Mouse (Mus musculus) stomach, embryonic 16.5 days (tissue): ENCODE data around the gene Wipf2. TPM values are rescaled to one million over a fixed set of nuclear protein-coding genes. Genes with fewer than 3 reads are reported as not detected.

Experiments
- ATAC-seq: fragments of 200-750 bp; cut with Nextera tagmentation; 2 replicates; pipeline ENCODE4 v1.8.0; 2017; ENCODE audit warnings: moderate number of reproducible peaks, moderate TSS enrichment; ENCODE audit not compliant: insufficient read depth, low FRiP score
- H3K27ac ChIP-seq: fragments of 300-500 bp; sonication (generic); 2 replicates; pipeline ENCODE4 v1.5.1; 2014; ENCODE audit warnings: low read length
- H3K27me3 ChIP-seq: fragments of 300-500 bp; sonication (generic); 2 replicates; pipeline ENCODE4 v1.6.1; 2014; ENCODE audit warnings: low read length, control low read depth, mixed read lengths; ENCODE audit not compliant: control insufficient read depth, insufficient read depth
- H3K36me3 ChIP-seq: fragments of 300-500 bp; sonication (generic); 2 replicates; pipeline ENCODE4 v1.6.1; 2014; ENCODE audit warnings: low read length; ENCODE audit not compliant: control insufficient read depth, insufficient read depth
- H3K4me1 ChIP-seq: fragments of 300-500 bp; sonication (generic); 2 replicates; pipeline ENCODE4 v1.6.1; 2014; ENCODE audit warnings: low read length, control low read depth, mixed read lengths; ENCODE audit not compliant: control insufficient read depth, insufficient read depth
- H3K4me2 ChIP-seq: fragments of 300-500 bp; sonication (generic); 2 replicates; pipeline ENCODE4 v1.6.1; 2014; ENCODE audit warnings: low read depth, low read length, mixed read lengths
- H3K4me3 ChIP-seq: fragments of 300-500 bp; sonication (generic); replicated peaks from 2 replicates; pipeline ENCODE4 v1.5.1; 2014; ENCODE audit warnings: mild to moderate bottlenecking, low read length
- H3K9ac ChIP-seq: fragments of 300-500 bp; sonication (generic); 2 replicates; pipeline ENCODE4 v1.6.1; 2014; ENCODE audit warnings: low read length
- H3K9me3 ChIP-seq: fragments of 300-500 bp; sonication (generic); replicated peaks from 2 replicates; pipeline ENCODE4 v1.6.1; 2016; ENCODE audit warnings: low read length, control low read depth; ENCODE audit not compliant: control insufficient read depth
- WGBS: fragments of 180-500 bp; shearing (Covaris S2); extraction: QIAGEN DNeasy Blood & Tissue Kit; methylation state at CpG from one replicate; pipeline ENCODE4 v1.1.7; 2014; 5-methylcytosine and 5-hydroxymethylcytosine counted together
- polyA plus RNA-seq: library from polyadenylated mRNA; unstranded; fragments of >200 nt; fragmentation: Nextera tagmentation; extraction: Ambion mirVana; gene quantifications from 2 replicates; pipeline ENCODE4 v1.2.1, GENCODE M21; 2015

The Wipf2 gene
- polyA plus RNA-seq, 1 experiment from 2014 or later = 5.0 TPM

DNA sequence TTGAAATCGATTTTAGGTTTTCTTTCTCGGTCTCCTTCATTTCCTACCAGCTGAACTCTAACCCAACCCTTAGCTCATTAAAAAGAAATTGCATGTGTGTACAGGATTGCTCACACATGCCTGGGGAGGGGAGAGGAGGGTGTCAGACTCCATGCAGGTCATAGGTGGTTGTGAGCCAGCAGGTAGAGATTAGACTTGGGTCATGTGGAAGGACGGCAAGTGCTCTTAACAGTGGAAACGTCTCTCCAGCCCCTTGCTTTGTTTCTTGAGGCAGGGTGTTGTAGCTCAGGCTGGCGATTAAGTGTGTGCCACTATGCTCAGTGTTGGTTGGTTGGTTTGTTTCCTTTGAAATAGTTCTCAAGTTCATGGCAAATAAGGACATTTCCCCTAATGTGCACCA lies 7.4 kb downstream of the Wipf2 start:
- no peak for ATAC-seq

DNA sequence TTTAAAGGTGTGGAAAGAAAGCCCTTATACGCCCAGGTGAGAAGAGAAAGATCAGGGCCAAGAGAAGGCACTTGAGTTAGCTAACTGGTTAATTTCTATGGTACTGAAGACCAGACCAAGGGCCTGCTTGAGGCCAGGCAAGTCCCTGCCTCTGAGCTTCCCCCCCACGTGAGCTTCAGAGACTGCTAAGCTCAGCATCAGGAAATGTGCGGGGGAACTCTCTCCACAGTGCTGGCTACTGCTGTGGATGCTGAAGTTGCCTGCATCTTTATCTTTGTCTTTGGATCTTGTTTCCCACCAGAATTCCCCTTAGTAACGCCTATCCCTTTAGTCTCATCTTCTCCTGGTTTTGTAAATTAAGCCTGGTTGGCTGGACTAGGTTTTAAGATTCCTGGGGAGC lies 8.0 kb downstream of the Wipf2 start:
- Histone ChIP-seq H3K4me2 (no peak overlapping the region), H3K36me3 (0 out of 2 replicates have a peak, but pooled peaks cover 10% of the 10 kb centered on the region), H3K4me3 (no peak overlapping the region), H3K27ac (no peak overlapping the region), H3K4me1 (peaks cover 5% of the 10 kb centered on the region; the same call in 1 of the 2 replicates), H3K9ac (no peak overlapping the region), H3K9me3 (no peaks in the 10 kb centered on the region), H3K27me3 (no peaks in the 10 kb centered on the region)
- WGBS = 71% methylated on average over 4 of the region's 4 CpGs
- ATAC-seq = no peak

More for the DNA sequence above, 7.4 kb downstream of the Wipf2 start:
- H3K27ac ChIP-seq = no peak overlapping the region
- no peaks in the 10 kb centered on the region for H3K27me3 ChIP-seq
- H3K4me1 ChIP-seq = peaks cover 5% of the 10 kb centered on the region; the same call in 1 of the 2 replicates
- 73% methylated on average over 5 of the region's 5 CpGs for WGBS
- H3K9me3 ChIP-seq = no peaks in the 10 kb centered on the region
- no peak overlapping the region for H3K4me2 ChIP-seq
- no peak overlapping the region for H3K4me3 ChIP-seq
- H3K9ac ChIP-seq = no peak overlapping the region
- 0 out of 2 replicates have a peak, but pooled peaks cover 10% of the 10 kb centered on the region for H3K36me3 ChIP-seq

DNA sequence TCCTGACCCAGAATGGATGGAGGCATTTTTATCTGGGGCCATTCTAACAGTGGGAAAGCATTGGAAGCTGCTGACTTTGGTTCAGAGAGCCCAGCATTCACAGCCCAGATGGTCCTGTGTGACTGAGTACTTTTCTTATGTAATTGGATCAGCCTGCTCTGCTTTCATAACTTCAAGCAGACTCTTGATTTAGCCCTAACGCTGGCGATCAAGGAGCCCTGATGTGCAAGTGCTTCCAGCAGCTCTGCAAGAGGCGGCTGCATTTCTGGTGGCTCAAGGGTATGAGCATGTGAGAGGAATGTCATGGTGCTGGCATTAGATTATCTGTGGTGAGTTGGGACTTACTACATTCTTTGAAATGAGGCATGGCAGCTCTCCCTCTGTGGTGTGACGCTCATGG lies 8.6 kb downstream of the Wipf2 start:
- Histone ChIP-seq H3K4me2 (no peak overlapping the region), H3K9ac (no peak overlapping the region), H3K27me3 (no peaks in the 10 kb centered on the region), H3K36me3 (0 out of 2 replicates have a peak, but pooled peaks cover 10% of the 10 kb centered on the region), H3K9me3 (no peaks in the 10 kb centered on the region), H3K4me1 (peaks cover 5% of the 10 kb centered on the region; the same call in 1 of the 2 replicates), H3K27ac (no peak overlapping the region), H3K4me3 (no peak overlapping the region)
- 73% methylated on average over 4 of the region's 4 CpGs for WGBS
- no peak for ATAC-seq

DNA sequence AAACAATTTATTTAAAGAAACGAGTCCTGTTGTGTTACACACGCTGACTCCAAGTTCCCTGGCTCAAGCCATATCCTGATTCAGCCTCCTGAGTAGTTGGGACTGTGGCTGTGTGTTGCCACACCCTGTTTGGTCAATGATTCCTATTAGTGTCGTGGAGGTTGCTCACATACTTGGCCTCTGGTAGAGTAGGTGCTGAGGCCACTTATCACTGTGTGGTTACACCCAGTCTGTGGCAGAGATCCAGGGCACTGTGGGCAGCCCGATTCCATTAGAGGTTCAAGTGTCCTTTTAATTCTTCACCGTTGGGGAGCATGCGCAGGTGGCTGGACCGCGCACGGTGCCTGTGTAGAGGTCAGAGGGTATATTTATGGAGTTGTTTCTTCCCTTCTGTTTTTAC lies 10.5 kb downstream of the Wipf2 start:
- Histone ChIP-seq H3K27ac (0 out of 2 replicates have a peak overlapping the region, but pooled peaks have one; percentile 12), H3K4me2 (no peak overlapping the region), H3K4me1 (peaks cover 5% of the 10 kb centered on the region; the same call in 1 of the 2 replicates), H3K4me3 (no peak overlapping the region), H3K9me3 (no peaks in the 10 kb centered on the region), H3K36me3 (0 out of 2 replicates have a peak, but pooled peaks cover 3% of the 10 kb centered on the region), H3K27me3 (no peaks in the 10 kb centered on the region), H3K9ac (no peak overlapping the region)
- WGBS = 78% methylated on average over 9 of the region's 9 CpGs
- ATAC-seq = peak; percentile 83; the same call in 1 of the 2 replicates

- Histone ChIP-seq H3K4me1 (no peaks in the 10 kb centered on the region; the same call in 1 of the 2 replicates), H3K4me3 (no peak overlapping the region), H3K9me3 (no peaks in the 10 kb centered on the region), H3K9ac (no peak overlapping the region), H3K36me3 (no peaks in the 10 kb centered on the region), H3K27me3 (no peaks in the 10 kb centered on the region), H3K27ac (no peak overlapping the region), H3K4me2 (no peak overlapping the region)
- 76% methylated on average over 9 of the region's 9 CpGs for WGBS
- ATAC-seq = no peak
Observed at GRCm38 (mm10) chr11:98877001-98877400, 13.6 kb downstream of the Wipf2 start.

GRCm38 (mm10) chr11:98887703-98888102 lies 24.3 kb downstream of the Wipf2 start:
- WGBS = 97% methylated on average over 3 of the region's 3 CpGs
- H3K9me3 ChIP-seq = no peaks in the 10 kb centered on the region
- peaks cover 21% of the 10 kb centered on the region for H3K36me3 ChIP-seq
- H3K4me1 ChIP-seq = 0 out of 2 replicates have a peak, but pooled peaks cover 6% of the 10 kb centered on the region
- H3K27me3 ChIP-seq = no peaks in the 10 kb centered on the region
- no peak overlapping the region for H3K27ac ChIP-seq
- no peak overlapping the region for H3K4me3 ChIP-seq
- no peak overlapping the region for H3K4me2 ChIP-seq
- no peak for ATAC-seq
- H3K9ac ChIP-seq = no peak overlapping the region

DNA sequence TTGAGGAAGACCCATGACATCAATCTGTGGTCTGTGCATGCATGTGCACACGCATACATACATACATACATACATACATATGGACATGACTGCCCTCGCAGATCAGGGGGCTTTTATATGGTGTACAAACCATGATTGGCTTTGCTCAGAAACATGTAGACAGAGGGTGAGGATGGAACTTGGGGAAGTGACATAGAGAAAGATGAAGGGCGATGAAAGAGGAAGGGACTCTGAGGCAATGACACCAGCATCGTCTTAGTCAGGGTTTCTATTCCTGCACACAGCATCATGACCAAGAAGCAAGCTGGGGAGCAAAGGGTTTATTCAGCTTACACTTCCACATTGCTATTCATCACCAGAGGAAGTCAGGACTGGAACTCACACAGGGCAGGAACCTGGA lies 25.6 kb downstream of the Wipf2 start:
- peaks cover 29% of the 10 kb centered on the region for H3K36me3 ChIP-seq
- 93% methylated on average over 4 of the region's 4 CpGs for WGBS
- no peaks in the 10 kb centered on the region for H3K27me3 ChIP-seq
- H3K4me3 ChIP-seq = no peak overlapping the region
- H3K4me1 ChIP-seq = 0 out of 2 replicates have a peak, but pooled peaks cover 6% of the 10 kb centered on the region
- no peak overlapping the region for H3K9ac ChIP-seq
- no peak overlapping the region for H3K4me2 ChIP-seq
- no peak overlapping the region for H3K27ac ChIP-seq
- ATAC-seq = no peak
- H3K9me3 ChIP-seq = no peaks in the 10 kb centered on the region

GRCm38 (mm10) chr11:98889977-98890376 lies 26.5 kb downstream of the Wipf2 start:
- Histone ChIP-seq H3K27ac (no peak overlapping the region), H3K9ac (no peak overlapping the region)
- ATAC-seq = no peak

DNA sequence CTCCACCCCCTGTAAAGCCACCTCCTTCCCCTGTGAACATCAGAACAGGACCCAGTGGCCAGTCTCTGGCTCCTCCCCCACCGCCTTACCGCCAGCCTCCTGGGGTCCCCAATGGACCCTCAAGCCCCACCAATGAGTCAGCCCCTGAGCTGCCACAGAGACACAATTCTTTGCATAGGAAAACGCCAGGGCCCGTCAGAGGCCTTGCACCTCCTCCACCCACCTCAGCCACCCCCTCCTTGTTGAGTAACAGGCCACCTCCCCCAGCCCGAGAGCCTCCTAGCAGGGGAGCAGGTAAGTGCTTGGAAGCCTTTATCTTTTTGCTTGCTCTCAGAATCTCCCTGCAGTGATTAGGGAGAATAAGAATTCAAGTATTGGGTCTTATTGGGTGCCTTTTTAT lies 29.0 kb downstream of the Wipf2 start:
- 52% methylated on average over 5 of the region's 5 CpGs for WGBS
- Histone ChIP-seq H3K9me3 (no peaks in the 10 kb centered on the region), H3K27ac (no peak overlapping the region), H3K4me2 (no peak overlapping the region), H3K36me3 (peaks cover 17% of the 10 kb centered on the region), H3K27me3 (no peaks in the 10 kb centered on the region), H3K9ac (no peak overlapping the region; the same call in 1 of the 2 replicates), H3K4me1 (0 out of 2 replicates have a peak, but pooled peaks cover 6% of the 10 kb centered on the region), H3K4me3 (no peak overlapping the region)
- ATAC-seq = peak; percentile 46; the same call in 1 of the 2 replicates

More at GRCm38 (mm10) chr11:98889977-98890376, 26.5 kb downstream of the Wipf2 start:
- Histone ChIP-seq H3K4me3 (no peak overlapping the region), H3K27me3 (no peaks in the 10 kb centered on the region), H3K4me2 (no peak overlapping the region), H3K4me1 (0 out of 2 replicates have a peak, but pooled peaks cover 6% of the 10 kb centered on the region), H3K9me3 (no peaks in the 10 kb centered on the region), H3K36me3 (peaks cover 26% of the 10 kb centered on the region)
- WGBS = 80% methylated on average over 5 of the region's 5 CpGs
